Mouse (Mus musculus): ENCODE results near the gene Gm43951.

DNA sequence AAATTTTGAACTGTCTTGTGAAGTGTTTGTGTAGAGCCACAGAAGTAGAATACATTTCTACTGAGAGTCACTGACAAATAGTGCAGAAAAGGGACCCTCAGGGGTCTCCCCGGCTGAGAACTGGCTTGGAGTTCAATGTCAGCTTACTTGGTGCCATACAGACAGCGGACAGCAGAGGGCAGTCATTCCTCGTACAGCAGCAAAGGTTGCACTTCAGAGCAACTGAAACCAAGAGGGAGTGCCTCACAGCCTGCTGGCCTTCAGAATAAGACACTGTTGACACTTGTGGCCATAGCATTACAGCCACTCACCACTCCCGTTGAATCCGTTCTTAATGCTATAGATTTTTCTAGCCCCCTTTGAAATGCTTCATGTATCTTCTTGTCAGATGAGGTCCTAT, 18.2 kb upstream of the Gm43951 start:
- TF ChIP-seq CTCF (IDR thresholded peaks at IDR 0.05; ENCODE audit: borderline replicate concordance, control insufficient read depth, extremely low read depth, insufficient read depth, low read length, poor library complexity) (peak; percentile 61; the same call in 1 of the 2 replicates), POLR2A (IDR thresholded peaks at IDR 0.05; ENCODE audit: control insufficient read depth, extremely low read depth, insufficient read depth, low read length, poor library complexity) (no peak)

All from thymus, adult 2 months (tissue).